Mouse (Mus musculus) retina, embryonic 14.5 days (tissue): ENCODE results near the gene Lhb.
A peak's percentile ranks its signal among the peaks of the same experiment; 100 is the strongest.
"Not testable (repeated sequence)": the region's sequence is repeated elsewhere in the genome, so short reads cannot be mapped to it uniquely, and the experiment has no call there.

Experiments
- DNase-seq: peaks from one replicate; pipeline ENCODE4 v3.0.0-alpha.2; 2015; ENCODE audit warnings: low spot score

Lhb gene

GRCm38 (mm10) chr7:45455932-45456696 lies 35.5 kb downstream of the Lhb start:
- DNase-seq = no peak

DNA sequence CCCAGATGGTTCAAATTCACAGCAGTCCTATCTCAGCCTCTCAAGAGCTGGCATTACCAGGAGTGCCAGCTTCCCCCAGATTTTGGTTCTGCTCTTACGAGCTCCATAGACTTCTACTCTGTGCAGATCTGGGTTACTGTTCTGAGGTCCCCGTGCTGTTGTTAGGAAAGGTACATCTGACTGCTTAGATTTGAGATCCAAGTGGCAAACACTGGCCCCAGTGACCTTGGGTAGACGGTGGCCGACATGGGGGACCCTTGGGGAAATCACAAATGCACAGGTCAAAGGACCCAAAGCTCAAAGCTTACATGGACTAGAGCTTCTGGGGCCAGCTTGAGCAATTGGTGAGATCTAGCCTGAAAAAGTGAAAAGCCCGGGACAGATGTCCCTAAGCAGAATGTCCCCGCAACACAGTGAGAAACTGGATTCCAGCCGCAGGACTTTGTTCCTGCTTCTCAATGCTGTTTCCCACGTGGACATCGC lies 36.1 kb downstream of the Lhb start:
- peak; percentile 19 for DNase-seq

DNA sequence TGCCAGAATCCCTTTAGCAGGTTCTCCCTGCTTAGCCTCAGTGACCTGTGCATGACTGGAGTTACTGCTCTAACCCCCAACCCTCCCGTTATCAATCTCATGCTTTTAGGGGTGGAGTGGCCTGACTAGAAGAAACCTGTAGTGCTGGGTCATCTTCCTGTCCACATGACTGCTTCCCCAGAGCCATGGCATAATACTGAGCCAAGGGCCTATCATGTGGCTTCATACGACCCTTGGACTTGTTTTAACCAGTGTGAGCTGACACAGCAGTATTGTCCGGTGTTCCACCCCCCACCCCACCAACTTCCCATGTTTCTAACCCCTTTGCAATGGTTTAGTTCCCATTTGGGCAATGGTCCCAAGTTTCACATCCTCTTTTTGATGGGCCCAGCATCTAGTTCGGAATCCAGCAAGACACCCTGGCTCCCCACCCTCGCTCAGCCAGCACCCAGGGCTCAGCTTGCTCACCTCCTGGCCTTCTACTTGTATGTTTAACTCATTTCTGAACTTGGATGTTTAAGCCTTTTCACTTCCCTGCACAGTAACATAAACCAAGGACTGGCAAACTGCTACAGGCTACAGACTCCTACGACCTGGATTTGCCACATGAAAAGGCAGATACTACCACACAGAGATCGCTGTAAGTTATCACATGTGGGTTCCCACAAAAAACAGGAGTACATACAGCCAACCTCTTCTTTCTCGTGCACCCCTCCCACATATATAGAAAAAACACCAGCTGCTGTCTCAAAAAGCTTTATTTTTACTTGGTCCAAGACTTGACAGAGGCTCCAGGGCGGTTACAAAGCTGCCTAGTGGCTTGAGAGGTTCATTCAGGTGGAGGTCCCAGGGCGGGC lies 36.8 kb downstream of the Lhb start:
- peak; percentile 21 for DNase-seq

DNA sequence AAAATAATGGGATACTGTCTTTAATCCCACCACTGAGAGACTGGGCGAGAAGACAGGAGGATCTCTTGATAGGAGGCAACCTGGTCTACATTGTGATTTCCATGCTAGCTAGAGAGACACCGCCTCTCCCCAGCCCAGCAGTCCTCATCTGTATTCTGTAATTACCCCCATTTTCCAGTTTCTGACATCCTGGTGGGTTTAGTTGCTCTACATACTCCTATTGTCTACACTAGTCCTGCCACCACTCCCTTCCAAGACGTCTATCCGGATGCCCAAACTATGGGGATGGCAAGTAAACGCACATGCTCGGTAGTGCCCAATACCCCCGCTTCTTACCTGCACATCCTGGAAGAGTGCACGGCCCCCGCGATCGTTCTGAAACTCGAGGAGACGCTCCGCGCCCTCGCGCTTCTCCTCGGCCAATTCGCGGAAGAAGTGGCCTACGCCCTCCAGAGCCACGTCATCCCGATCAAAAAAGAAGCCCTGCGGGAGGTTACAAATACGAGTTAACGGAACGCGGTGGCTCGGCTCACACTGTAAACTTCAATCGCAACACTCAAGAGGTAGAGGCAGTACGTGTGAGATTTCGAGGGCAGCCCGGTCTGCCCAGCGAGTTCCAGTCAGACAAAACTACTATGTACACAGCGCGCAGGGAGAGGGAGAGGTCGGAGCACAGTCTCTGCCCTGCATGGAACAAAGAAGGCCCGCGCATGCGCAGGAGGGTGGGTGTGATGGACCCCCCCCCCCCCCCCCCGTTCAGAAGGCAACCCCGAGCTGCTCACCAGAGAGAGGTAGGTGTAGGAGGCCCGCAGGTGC lies 38.3 kb downstream of the Lhb start:
- peak; percentile 87 for DNase-seq

- DNase-seq = peak; percentile 99
Observed at GRCm38 (mm10) chr7:45459564-45460140, 39.0 kb downstream of the Lhb start, which contains the start of gene Ftl1. Gene Ftl1, minus strand, starts transcription at chr7:45459884.

GRCm38 (mm10) chr7:45460377-45460776 lies 39.8 kb downstream of the Lhb start:
- DNase-seq = no peak

DNA sequence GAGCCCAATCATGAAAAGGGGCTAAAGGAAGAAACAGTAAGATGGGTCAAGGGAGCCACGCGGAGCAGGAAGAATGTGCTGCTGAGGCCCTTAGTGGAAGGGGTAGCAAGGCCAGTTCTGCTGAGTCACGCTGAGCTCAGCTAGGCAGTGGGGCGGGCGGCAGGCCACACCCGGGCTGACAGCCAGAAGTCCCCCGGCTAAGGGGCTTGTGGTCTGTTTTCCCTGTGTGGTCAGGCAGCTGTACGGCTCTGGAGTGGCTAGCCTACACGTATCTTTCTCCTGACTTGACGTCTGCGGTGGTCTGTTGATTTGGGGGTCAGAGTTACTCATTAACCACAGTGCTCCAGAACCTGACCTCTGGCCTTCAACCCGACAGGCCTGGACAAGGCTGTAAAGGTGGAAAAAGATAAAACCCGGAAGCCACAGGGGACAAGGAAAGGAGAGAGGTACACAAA lies 40.3 kb downstream of the Lhb start:
- peak; percentile 47 for DNase-seq

DNA sequence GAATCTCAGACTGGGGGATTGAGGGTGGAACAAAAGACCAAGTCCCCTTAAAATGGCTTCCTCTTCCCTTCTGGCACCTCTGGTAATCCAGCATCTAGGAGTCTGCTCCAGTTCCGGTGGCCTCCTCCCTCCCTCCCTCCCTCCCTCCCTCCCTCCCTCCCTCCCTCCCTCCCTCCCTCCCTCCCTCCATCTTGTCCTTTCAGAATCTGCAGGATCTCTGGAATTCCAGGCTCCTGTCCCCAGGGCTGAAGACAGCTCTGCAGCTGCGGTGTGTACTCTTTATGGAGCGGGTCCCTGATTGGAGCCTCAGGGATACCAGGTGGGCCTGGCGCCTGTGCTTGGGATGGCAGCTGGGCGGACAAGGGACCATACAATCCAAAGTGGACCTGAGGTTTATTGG lies 40.7 kb downstream of the Lhb start:
- DNase-seq = no peak

DNA sequence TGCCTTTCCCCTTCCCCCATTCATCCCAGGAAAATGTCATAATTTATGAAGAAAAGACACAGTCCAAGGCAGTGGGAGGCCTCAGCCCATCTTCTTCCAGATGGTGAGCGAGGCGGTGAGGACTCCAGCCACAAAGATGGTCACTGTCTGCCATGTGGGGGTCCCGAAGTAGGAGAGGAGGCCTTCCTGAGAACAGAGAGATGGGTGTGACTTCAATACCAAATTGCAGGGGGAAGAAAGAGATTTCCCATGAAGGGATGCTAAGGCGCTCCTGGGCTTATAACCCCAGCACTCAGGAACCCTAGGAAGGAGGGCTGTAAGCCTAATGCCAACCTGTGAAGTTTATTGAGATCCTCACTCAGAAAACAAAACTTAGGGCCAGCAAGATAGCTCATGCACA lies 41.2 kb downstream of the Lhb start:
- DNase-seq = no peak

- DNase-seq = no peak
Observed at GRCm38 (mm10) chr7:45462325-45462724, 41.7 kb downstream of the Lhb start.

DNA sequence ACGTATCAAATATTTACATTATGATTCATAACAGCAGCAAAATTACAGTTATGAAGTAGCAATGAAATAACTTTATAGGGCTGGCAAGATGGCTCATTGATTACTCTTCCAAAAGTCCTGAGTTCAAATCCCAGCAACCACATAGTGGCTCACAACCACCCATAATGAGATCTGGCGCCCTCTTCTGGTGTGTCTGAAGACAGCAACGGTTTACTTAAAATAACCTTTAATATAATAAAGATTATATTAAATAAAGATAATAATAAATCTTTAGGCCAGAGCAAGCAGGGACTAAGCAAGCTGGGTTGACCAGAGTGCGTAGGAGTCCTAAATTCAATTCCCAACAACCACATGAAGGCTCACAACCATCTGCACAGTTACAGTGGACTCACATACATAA lies 42.2 kb downstream of the Lhb start:
- DNase-seq = not testable (repeated sequence)

- DNase-seq = no peak
Observed at GRCm38 (mm10) chr7:45463987-45464778, 43.6 kb downstream of the Lhb start.

DNA sequence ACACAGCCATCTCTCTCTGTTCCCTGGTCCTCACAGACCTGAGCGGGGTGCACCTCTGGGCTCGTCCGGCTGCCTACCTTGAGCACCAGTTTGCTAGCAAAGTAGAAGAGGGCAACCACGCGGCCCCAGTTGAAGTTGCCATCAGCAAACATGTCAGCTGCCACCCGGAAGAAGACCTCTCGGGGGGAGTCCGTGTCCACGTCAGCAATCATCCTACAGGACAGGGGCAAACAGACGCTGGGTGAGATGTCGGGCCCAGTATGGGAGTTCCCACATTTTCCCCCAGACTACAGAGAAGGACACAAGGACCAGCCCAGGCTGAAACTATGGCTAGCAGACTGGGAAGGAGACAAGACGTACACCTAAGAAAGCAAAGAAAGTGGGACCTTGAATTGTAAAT lies 44.5 kb downstream of the Lhb start:
- no peak for DNase-seq

- DNase-seq = no peak
Observed at GRCm38 (mm10) chr7:45465549-45465948, 44.9 kb downstream of the Lhb start.

DNA sequence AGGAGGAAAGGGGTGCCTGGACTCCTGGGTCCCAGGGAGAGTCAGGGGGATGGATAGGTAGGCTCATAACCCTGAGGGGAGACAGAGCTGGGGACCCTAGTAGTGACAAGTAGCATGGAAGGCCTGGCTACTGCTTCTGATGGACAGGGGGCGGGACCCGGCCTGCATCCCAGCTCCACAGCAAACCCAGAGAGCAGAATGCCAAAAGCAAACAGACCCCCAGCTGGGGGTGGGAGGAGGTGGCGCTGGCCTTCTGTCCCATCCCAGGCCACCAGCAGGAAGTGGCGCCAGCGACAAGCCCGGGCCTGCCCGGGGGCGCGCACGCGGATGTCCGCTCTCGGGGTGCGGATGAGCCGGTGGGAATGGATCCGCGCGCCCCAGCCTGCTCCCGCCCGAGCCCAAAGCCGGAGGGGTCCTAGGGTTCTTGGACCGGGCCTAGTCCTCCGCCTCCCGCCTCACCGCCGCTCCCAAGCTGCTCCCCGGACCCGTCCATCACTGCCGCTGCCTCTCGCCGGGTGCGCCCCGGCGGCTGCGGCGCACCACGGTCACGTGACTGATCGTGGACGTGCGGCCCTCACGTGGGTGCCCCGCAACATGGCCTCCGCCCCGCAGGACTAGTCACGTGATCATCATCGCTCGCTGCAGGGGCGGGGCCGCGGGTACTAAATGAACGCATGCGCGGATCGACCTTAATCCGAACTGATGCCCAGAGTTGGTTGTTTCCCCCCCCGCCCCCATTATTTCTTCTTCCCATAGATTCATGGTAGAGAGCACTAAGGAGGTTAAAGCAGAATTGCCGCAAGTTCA lies 45.9 kb downstream of the Lhb start, which contains the start of gene Bax:
Gene Bax, minus strand, starts transcription at position 616 of the 807 bp plus-strand sequence.
- DNase-seq = peak; percentile 99

DNA sequence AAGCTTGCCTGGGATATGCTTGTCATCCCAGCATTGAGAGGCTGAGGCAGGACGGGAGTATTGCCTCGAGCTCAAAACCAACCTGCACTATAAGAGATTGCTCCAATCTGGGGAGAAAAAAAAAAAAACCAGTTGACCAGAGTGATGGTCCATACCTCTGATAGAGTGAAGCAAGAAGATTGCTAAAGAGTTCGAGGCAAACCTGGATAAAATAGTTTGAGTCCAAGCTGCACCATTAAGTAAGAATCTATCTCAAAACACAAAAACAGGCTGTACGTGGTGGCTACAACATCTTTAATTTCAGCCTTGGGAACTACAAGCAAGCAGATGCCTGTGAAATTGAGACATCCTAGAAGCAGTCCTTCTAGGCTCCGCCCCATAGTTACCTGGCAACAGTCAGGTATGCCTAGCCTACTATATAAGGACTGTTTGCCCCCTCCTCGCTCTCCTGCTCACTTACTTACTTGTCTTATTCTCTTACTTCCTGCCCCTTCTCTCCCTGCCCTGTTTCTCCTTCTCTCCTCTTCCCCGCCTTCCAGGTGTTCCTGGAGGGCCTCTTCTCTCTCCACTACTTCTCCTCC lies 46.6 kb downstream of the Lhb start:
- DNase-seq = no peak

DNA sequence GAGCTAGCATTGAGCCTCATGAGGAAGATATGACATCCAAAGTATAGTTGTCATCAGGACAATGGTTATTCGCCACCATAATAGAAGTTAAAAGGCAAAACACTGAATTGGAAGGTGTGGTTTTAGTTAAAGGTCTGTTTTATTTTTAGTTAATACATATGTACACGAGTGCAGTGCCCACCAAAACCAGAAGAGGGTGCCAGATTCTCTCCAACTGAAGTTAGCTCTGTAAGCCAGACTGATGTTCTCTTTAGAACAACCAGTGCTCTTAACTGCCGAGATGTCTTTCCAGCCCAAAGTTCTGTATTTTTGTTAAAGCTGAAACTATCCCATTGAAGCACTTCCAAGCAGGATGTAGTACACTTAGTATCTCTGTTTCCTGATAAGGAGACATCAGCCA lies 50.2 kb downstream of the Lhb start:
- peak; percentile 89 for DNase-seq
